Mouse (Mus musculus) stomach, embryonic 16.5 days (tissue): ENCODE data around the gene Spc24. TPM values are rescaled to one million over a fixed set of nuclear protein-coding genes. Genes with fewer than 3 reads are reported as not detected.

Source experiments
- ATAC-seq: fragments of 200-750 bp; cut with Nextera tagmentation; 2 replicates; pipeline ENCODE4 v1.8.0; 2017; ENCODE audit warnings: moderate number of reproducible peaks, moderate TSS enrichment; ENCODE audit not compliant: insufficient read depth, low FRiP score
- H3K27ac ChIP-seq: fragments of 300-500 bp; sonication (generic); 2 replicates; pipeline ENCODE4 v1.5.1; 2014; ENCODE audit warnings: low read length
- H3K27me3 ChIP-seq: fragments of 300-500 bp; sonication (generic); 2 replicates; pipeline ENCODE4 v1.6.1; 2014; ENCODE audit warnings: low read length, control low read depth, mixed read lengths; ENCODE audit not compliant: control insufficient read depth, insufficient read depth
- H3K36me3 ChIP-seq: fragments of 300-500 bp; sonication (generic); 2 replicates; pipeline ENCODE4 v1.6.1; 2014; ENCODE audit warnings: low read length; ENCODE audit not compliant: control insufficient read depth, insufficient read depth
- H3K4me1 ChIP-seq: fragments of 300-500 bp; sonication (generic); 2 replicates; pipeline ENCODE4 v1.6.1; 2014; ENCODE audit warnings: low read length, control low read depth, mixed read lengths; ENCODE audit not compliant: control insufficient read depth, insufficient read depth
- H3K4me2 ChIP-seq: fragments of 300-500 bp; sonication (generic); 2 replicates; pipeline ENCODE4 v1.6.1; 2014; ENCODE audit warnings: low read depth, low read length, mixed read lengths
- H3K4me3 ChIP-seq: fragments of 300-500 bp; sonication (generic); replicated peaks from 2 replicates; pipeline ENCODE4 v1.5.1; 2014; ENCODE audit warnings: mild to moderate bottlenecking, low read length
- H3K9ac ChIP-seq: fragments of 300-500 bp; sonication (generic); 2 replicates; pipeline ENCODE4 v1.6.1; 2014; ENCODE audit warnings: low read length
- H3K9me3 ChIP-seq: fragments of 300-500 bp; sonication (generic); replicated peaks from 2 replicates; pipeline ENCODE4 v1.6.1; 2016; ENCODE audit warnings: low read length, control low read depth; ENCODE audit not compliant: control insufficient read depth
- WGBS: fragments of 180-500 bp; shearing (Covaris S2); extraction: QIAGEN DNeasy Blood & Tissue Kit; methylation state at CpG from one replicate; pipeline ENCODE4 v1.1.7; 2014; 5-methylcytosine and 5-hydroxymethylcytosine counted together
- polyA plus RNA-seq: library from polyadenylated mRNA; unstranded; fragments of >200 nt; fragmentation: Nextera tagmentation; extraction: Ambion mirVana; gene quantifications from 2 replicates; pipeline ENCODE4 v1.2.1, GENCODE M21; 2015

The Spc24 gene
- 83.7 and 87.5 TPM in 2 replicates for polyA plus RNA-seq

- under 1% methylated on average over 52 of the region's 54 CpGs for WGBS
These were observed at the start of gene Spc24 for GRCm38 (mm10) chr9:21760155-21761088. Spc24 (minus strand) TSS chr9:21760303.

GRCm38 (mm10) chr9:21808561-21808960 is 48.5 kb upstream of the Spc24 start:
- 71% methylated on average over 3 of the region's 3 CpGs for WGBS
- H3K36me3 ChIP-seq = 0 out of 2 replicates have a peak, but pooled peaks cover 3% of the 10 kb centered on the region
- ATAC-seq = no peak
- no peaks in the 10 kb centered on the region for H3K27me3 ChIP-seq
- H3K27ac ChIP-seq = no peak overlapping the region
- H3K9ac ChIP-seq = no peak overlapping the region
- no peak overlapping the region for H3K4me2 ChIP-seq
- no peak overlapping the region for H3K4me3 ChIP-seq
- H3K4me1 ChIP-seq = peaks cover 8% of the 10 kb centered on the region; the same call in 1 of the 2 replicates
- no peaks in the 10 kb centered on the region for H3K9me3 ChIP-seq

More at GRCm38 (mm10) chr9:21760155-21761088, at the start of gene Spc24:
- Histone ChIP-seq H3K27ac (peak within 1 kb of the TSS; percentile 66), H3K9me3 (no peaks in the 10 kb centered on the region), H3K27me3 (no peaks in the 10 kb centered on the region), H3K4me1 (0 out of 2 replicates have a peak, but pooled peaks cover 15% of the 10 kb centered on the region), H3K36me3 (peaks cover 12% of the 10 kb centered on the region; the same call in 1 of the 2 replicates), H3K4me3 (peak within 1 kb of the TSS; percentile 89), H3K4me2 (peak within 1 kb of the TSS; percentile 89), H3K9ac (peak within 1 kb of the TSS; percentile 90)
- peak; percentile 95 for ATAC-seq

- 68% methylated on average over 11 of the region's 11 CpGs for WGBS
- ATAC-seq = no peak
- Histone ChIP-seq H3K27ac (no peak overlapping the region), H3K9ac (no peak overlapping the region), H3K4me3 (no peak overlapping the region), H3K4me2 (no peak overlapping the region), H3K4me1 (peaks cover 8% of the 10 kb centered on the region; the same call in 1 of the 2 replicates), H3K9me3 (no peaks in the 10 kb centered on the region), H3K27me3 (no peaks in the 10 kb centered on the region), H3K36me3 (0 out of 2 replicates have a peak, but pooled peaks cover 3% of the 10 kb centered on the region)
These were observed 46.9 kb upstream of the Spc24 start for GRCm38 (mm10) chr9:21806976-21807375.

GRCm38 (mm10) chr9:21806363-21806762 is 46.3 kb upstream of the Spc24 start:
- Histone ChIP-seq H3K27me3 (no peaks in the 10 kb centered on the region), H3K4me2 (no peak overlapping the region), H3K4me1 (peaks cover 8% of the 10 kb centered on the region; the same call in 1 of the 2 replicates), H3K27ac (no peak overlapping the region), H3K4me3 (no peak overlapping the region), H3K9ac (no peak overlapping the region), H3K9me3 (no peaks in the 10 kb centered on the region), H3K36me3 (0 out of 2 replicates have a peak, but pooled peaks cover 3% of the 10 kb centered on the region)
- 51% methylated on average over 3 of the region's 3 CpGs for WGBS
- no peak for ATAC-seq

- peak overlapping the region; percentile 85 for H3K27ac ChIP-seq
- H3K4me2 ChIP-seq = peak overlapping the region; percentile 33
- peaks cover 8% of the 10 kb centered on the region for H3K4me1 ChIP-seq
- peak; percentile 90 for ATAC-seq
- peak overlapping the region; percentile 60 for H3K9ac ChIP-seq
- H3K9me3 ChIP-seq = no peaks in the 10 kb centered on the region
- 0 out of 2 replicates have a peak, but pooled peaks cover 7% of the 10 kb centered on the region for H3K36me3 ChIP-seq
- 34% methylated on average over 13 of the region's 13 CpGs for WGBS
- no peaks in the 10 kb centered on the region for H3K27me3 ChIP-seq
- H3K4me3 ChIP-seq = 0 out of 2 replicates have a peak overlapping the region, but pooled peaks have one; percentile 5
These were observed 44.0 kb upstream of the Spc24 start for GRCm38 (mm10) chr9:21803986-21804644.

GRCm38 (mm10) chr9:21801591-21801990 is 41.5 kb upstream of the Spc24 start:
- no peak for ATAC-seq
- H3K4me2 ChIP-seq = no peak overlapping the region
- 82% methylated on average over 7 of the region's 7 CpGs for WGBS

GRCm38 (mm10) chr9:21801121-21801520 is 41.0 kb upstream of the Spc24 start:
- H3K4me1 ChIP-seq = peaks cover 20% of the 10 kb centered on the region
- no peak overlapping the region for H3K4me2 ChIP-seq
- no peak overlapping the region for H3K9ac ChIP-seq
- no peaks in the 10 kb centered on the region for H3K9me3 ChIP-seq
- 0 out of 2 replicates have a peak, but pooled peaks cover 4% of the 10 kb centered on the region for H3K36me3 ChIP-seq
- H3K27ac ChIP-seq = no peak overlapping the region
- whole genome bisulfite sequencing = 74% methylated on average over 7 of the region's 7 CpGs
- H3K4me3 ChIP-seq = no peak overlapping the region
- no peaks in the 10 kb centered on the region for H3K27me3 ChIP-seq
- no peak for ATAC-seq

More at GRCm38 (mm10) chr9:21801591-21801990, 41.5 kb upstream of the Spc24 start:
- Histone ChIP-seq H3K4me1 (peaks cover 16% of the 10 kb centered on the region), H3K4me3 (no peak overlapping the region), H3K36me3 (0 out of 2 replicates have a peak, but pooled peaks cover 4% of the 10 kb centered on the region), H3K9ac (no peak overlapping the region), H3K27ac (no peak overlapping the region), H3K27me3 (no peaks in the 10 kb centered on the region), H3K9me3 (no peaks in the 10 kb centered on the region)

GRCm38 (mm10) chr9:21799010-21799350 is 38.9 kb upstream of the Spc24 start:
- no peaks in the 10 kb centered on the region for H3K27me3 ChIP-seq
- 38% methylated on average over 3 of the region's 3 CpGs for WGBS
- no peaks in the 10 kb centered on the region for H3K9me3 ChIP-seq
- H3K4me3 ChIP-seq = peak overlapping the region; percentile 83
- peaks cover 18% of the 10 kb centered on the region for H3K4me1 ChIP-seq
- ATAC-seq = no peak
- peak overlapping the region; percentile 94 for H3K27ac ChIP-seq
- H3K36me3 ChIP-seq = peaks cover 14% of the 10 kb centered on the region
- peak overlapping the region; percentile 64 for H3K4me2 ChIP-seq
- H3K9ac ChIP-seq = peak overlapping the region; percentile 94
